Mouse (Mus musculus): ENCODE measurements around the gene Itm2c. TPM values are rescaled to one million over a fixed set of nuclear protein-coding genes. Genes with fewer than 3 reads are reported as not detected.

Gene Itm2c
- polyA plus RNA-seq, 1 experiment: 861 TPM

DNA sequence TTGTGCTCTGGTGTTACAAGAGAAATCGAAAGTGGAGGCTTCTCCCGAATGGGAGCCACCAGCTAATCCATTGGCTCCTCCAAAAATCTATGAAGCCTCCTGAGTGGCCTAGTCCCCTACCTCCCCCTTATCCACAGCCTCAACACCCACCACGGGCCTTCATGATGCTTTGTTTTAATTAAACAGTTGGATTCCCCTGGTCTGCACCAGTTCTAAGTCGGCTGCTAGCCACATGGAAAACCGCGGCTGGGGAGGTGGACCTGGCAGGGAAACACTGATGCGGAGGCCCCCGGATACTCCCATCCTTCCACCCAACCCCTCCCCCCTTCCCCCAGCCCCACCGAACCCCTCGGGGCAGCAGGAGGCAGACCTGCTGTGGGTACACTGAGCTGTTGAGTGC is 29.7 kb upstream of the Itm2c start:
- H3K4me3 ChIP-seq (ENCODE audit: insufficient read depth, low read length): no peak overlapping the region
- TF ChIP-seq POLR2A (IDR thresholded peaks at IDR 0.05; ENCODE audit: extremely low read depth, insufficient read depth, low read length): no peak
- no peak for TF ChIP-seq CTCF (IDR thresholded peaks at IDR 0.05; ENCODE audit: extremely low read depth, insufficient read depth, low read length)
- no peak overlapping the region for H3K27ac ChIP-seq (ENCODE audit: insufficient read depth, low read length)
- no peaks in the 10 kb centered on the region for H3K4me1 ChIP-seq (ENCODE audit: control insufficient read depth, insufficient read depth, low read length)

DNA sequence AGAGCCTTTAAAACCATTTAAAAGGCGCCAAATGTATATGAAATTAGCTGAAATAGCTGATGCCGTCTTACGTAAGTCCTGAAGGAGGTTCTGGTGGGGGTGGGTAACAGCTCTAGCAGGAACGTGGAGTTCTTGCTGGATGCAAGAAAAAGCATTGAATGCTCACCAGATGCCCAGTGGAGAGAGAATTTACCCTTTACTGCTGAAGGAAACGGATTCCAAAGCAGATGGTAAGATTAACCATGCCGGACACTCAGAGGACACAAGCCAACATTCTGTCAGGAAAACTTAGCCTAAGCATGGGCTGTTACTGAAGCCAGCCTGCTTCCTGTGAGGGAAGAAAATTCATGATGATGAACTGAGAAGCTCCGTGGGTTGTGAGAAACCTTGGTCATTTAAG is 24.1 kb upstream of the Itm2c start:
- no peak for TF ChIP-seq CTCF (IDR thresholded peaks at IDR 0.05; ENCODE audit: extremely low read depth, insufficient read depth, low read length)
- no peak for TF ChIP-seq POLR2A (IDR thresholded peaks at IDR 0.05; ENCODE audit: extremely low read depth, insufficient read depth, low read length)
- peak overlapping the region; percentile 41; the same call in 1 of the 2 replicates for H3K27ac ChIP-seq (ENCODE audit: insufficient read depth, low read length)
- peaks cover 2% of the 10 kb centered on the region; the same call in 1 of the 2 replicates for H3K4me1 ChIP-seq (ENCODE audit: control insufficient read depth, insufficient read depth, low read length)
- H3K4me3 ChIP-seq (ENCODE audit: insufficient read depth, low read length): no peak overlapping the region

DNA sequence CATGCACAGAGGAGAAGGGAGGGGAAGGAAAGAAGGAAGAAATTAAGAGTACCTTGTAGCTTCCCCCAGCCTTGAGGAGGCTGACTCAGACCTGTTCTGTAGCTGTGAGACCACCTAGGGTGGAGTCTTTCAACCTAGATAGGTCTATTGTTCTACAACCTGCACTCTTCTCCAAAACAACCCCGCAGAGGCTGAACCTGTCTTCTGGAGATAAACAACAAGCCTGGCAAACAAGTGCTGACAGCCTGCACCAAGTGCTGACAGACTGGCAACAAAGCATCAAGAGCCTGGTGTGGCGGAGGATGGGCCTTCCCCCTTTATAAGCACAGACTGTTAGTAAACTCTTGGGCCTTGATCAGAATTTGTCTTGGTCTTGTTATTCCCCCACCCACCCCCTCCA is 23.5 kb upstream of the Itm2c start:
- no peak overlapping the region for H3K4me3 ChIP-seq (ENCODE audit: insufficient read depth, low read length)
- H3K4me1 ChIP-seq (ENCODE audit: control insufficient read depth, insufficient read depth, low read length): peaks cover 2% of the 10 kb centered on the region; the same call in 1 of the 2 replicates
- no peak for TF ChIP-seq POLR2A (IDR thresholded peaks at IDR 0.05; ENCODE audit: extremely low read depth, insufficient read depth, low read length)
- TF ChIP-seq CTCF (IDR thresholded peaks at IDR 0.05; ENCODE audit: extremely low read depth, insufficient read depth, low read length): no peak
- H3K27ac ChIP-seq (ENCODE audit: insufficient read depth, low read length): peak overlapping the region; percentile 41; the same call in 1 of the 2 replicates

DNA sequence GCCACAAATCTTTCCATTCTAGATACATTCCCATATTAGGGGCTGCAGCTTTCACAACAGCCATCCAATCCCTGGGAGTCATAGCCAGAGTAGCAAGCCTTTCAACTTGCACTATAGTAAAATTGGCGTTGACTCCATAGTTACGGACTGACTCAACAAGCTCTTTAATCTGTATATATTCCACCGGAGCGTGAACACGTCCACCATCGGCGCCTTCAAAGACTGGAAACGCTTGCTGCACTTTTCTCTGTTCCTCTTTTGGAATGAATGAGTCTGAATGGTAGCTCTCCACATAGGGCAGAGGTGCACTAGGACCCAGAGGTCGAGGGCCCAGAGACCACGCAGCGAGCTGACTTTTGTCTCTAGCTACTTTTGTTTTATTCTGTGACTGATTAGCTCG is 12.1 kb upstream of the Itm2c start:
- TF ChIP-seq CTCF (IDR thresholded peaks at IDR 0.05; ENCODE audit: extremely low read depth, insufficient read depth, low read length): no peak
- no peak for TF ChIP-seq POLR2A (IDR thresholded peaks at IDR 0.05; ENCODE audit: extremely low read depth, insufficient read depth, low read length)
- Histone ChIP-seq H3K27ac (ENCODE audit: insufficient read depth, low read length) (no peak overlapping the region), H3K4me3 (ENCODE audit: insufficient read depth, low read length) (no peak overlapping the region), H3K4me1 (ENCODE audit: control insufficient read depth, insufficient read depth, low read length) (no peaks in the 10 kb centered on the region)

DNA sequence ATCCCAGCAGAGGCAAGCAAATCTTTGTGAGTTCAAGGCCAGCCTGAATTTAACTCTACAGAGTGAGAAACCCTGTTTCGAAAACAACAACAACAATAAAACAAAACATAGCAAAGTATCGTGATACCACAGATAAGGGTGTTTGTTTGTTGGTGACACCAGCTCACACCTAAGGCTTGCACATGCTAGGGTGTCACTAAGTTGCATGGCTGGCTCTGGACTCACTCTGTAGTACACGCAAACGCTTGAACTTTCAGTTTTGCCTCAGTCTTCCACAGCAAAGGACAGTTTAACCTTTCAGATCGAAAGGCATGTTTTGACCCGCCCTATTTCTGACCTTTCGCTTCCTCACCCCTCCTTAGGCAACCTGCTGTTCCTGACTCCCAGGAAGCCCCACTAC is 6.9 kb upstream of the Itm2c start:
- Histone ChIP-seq H3K4me3 (ENCODE audit: insufficient read depth, low read length) (no peak overlapping the region), H3K27ac (ENCODE audit: insufficient read depth, low read length) (no peak overlapping the region), H3K4me1 (ENCODE audit: control insufficient read depth, insufficient read depth, low read length) (no peaks in the 10 kb centered on the region)
- no peak for TF ChIP-seq CTCF (IDR thresholded peaks at IDR 0.05; ENCODE audit: extremely low read depth, insufficient read depth, low read length)
- no peak for TF ChIP-seq POLR2A (IDR thresholded peaks at IDR 0.05; ENCODE audit: extremely low read depth, insufficient read depth, low read length)

DNA sequence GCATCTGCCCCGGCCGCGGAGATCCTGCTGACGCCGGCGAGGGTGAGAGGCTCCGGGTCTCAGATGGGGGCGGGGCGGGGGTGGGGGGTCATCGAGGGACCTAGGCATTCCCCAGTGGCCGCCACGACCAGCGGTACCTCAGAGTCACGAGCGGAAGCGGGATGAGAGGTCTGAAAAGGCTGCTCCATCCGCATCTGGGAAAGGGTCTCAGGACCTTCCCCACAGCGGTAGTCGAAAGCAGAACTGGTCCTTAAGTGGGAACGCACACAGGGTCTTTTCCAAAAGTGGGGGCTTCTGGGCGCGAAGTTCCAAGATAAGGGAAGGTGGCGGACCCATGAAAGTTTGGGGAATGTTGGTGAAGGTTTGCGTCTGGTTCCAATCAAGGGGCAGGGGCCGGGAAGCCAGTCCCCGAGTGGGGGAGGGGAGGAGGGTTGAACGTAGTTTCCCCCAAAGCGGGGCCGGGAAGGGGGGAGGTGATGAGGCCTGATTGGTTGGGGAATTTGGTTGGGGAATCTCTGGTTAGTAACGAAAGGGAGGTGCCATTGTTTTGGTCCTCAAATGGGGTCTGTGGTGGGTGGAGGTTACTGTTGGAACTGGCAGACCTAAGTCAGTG is 773 bp downstream of the Itm2c start:
- Histone ChIP-seq H3K27ac (ENCODE audit: insufficient read depth, low read length) (peak overlapping the region; percentile 64; the same call in 1 of the 2 replicates), H3K4me1 (ENCODE audit: control insufficient read depth, insufficient read depth, low read length) (peaks cover 13% of the 10 kb centered on the region), H3K4me3 (ENCODE audit: insufficient read depth, low read length) (peak overlapping the region; percentile 82)
- TF ChIP-seq POLR2A (IDR thresholded peaks at IDR 0.05; ENCODE audit: extremely low read depth, insufficient read depth, low read length) (no peak), CTCF (IDR thresholded peaks at IDR 0.05; ENCODE audit: extremely low read depth, insufficient read depth, low read length) (no peak)

DNA sequence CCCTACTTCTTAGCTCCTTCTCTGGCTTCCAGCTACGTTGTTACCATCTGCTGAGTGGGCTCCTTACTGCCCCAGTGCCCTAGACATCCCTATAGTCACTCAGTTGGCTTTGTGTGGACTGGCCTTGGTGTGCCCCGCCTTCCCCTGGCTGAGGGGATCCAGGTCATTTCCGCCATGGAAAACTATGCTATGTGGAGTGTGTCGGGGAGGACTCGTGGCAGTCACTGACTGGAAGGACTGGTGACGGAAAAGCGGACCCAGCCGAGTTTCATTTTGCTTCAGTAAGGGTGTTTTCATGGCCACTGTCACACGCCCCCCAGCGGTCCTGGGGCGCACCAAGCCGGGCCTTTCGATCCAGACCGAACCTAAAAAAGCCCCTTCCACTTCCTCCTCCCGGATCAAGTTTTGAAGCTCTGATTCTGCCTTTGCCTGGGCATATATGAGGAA is 1.3 kb downstream of the Itm2c start:
- Histone ChIP-seq H3K4me3 (ENCODE audit: insufficient read depth, low read length) (peak overlapping the region; percentile 82), H3K4me1 (ENCODE audit: control insufficient read depth, insufficient read depth, low read length) (peaks cover 17% of the 10 kb centered on the region), H3K27ac (ENCODE audit: insufficient read depth, low read length) (peak overlapping the region; percentile 64; the same call in 1 of the 2 replicates)
- TF ChIP-seq CTCF (IDR thresholded peaks at IDR 0.05; ENCODE audit: extremely low read depth, insufficient read depth, low read length) (peak; percentile 39; the same call in 1 of the 2 replicates), POLR2A (IDR thresholded peaks at IDR 0.05; ENCODE audit: extremely low read depth, insufficient read depth, low read length) (peak; percentile 27; the same call in 1 of the 2 replicates)

DNA sequence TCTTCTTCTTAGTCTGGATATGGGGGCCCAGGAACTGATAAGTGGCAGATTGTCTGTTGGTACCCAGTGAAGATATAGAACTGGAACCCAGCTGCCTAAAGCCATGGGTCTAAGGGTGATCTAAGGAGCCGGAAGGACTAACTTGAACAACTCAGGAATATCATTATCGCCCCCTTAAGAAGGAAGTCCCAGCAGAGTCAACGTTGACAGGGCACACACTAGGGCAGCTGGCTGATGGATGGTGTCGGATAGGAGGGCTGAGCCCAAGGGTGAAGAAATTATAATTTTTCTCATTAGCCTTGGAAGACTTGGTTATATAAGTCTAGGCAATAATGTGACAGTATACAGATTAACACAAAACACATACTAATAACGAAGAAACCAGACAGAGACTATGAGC is 2.0 kb downstream of the Itm2c start:
- H3K27ac ChIP-seq (ENCODE audit: insufficient read depth, low read length): peak overlapping the region; percentile 4
- H3K4me1 ChIP-seq (ENCODE audit: control insufficient read depth, insufficient read depth, low read length): peaks cover 23% of the 10 kb centered on the region
- peak overlapping the region; percentile 82 for H3K4me3 ChIP-seq (ENCODE audit: insufficient read depth, low read length)
- TF ChIP-seq POLR2A (IDR thresholded peaks at IDR 0.05; ENCODE audit: extremely low read depth, insufficient read depth, low read length) (no peak), CTCF (IDR thresholded peaks at IDR 0.05; ENCODE audit: extremely low read depth, insufficient read depth, low read length) (no peak)

DNA sequence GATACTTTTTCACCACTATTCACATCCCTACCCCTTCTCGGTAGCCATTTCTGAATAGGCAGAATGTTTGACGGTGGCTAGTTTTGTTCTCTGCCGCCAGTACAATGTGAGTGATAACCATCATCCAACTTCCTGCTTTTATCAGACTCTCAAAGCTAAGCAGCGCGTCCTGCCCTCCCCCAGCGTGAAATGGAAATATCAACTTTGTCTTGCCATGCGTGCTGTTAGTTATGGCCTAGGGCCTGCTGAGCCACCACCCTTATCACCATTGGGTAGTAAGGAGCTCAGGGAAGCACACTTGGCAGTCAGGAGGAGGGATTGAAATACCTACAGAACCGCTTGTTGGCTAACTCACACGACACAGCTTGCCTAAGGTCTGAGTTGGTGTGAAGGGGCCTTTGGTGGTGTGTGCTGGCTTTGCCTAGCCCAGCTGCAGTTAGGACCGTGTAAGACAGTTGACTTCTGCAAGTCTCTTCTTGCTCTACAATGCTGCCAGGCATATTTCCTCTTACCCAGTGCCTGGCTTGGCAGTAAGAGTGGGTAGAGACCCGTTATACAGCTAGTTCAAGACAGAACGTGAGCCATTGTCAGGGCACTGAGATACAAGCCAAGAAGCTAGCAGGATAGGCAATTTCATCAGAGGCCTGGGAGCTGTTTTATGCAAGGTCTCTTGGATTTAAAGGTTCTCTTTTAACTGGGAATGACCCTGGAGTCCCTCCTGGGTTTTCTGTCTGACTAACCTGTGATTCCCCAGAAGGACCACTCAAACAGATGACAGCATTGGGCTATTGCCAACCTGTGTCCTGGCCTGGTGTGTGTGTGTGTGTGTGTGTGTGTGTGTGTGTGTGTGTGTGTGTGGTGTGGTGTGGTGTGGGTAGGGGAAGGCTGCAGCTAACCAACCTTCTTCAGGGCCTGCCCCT is 3.0 kb downstream of the Itm2c start:
- Histone ChIP-seq H3K4me1 (ENCODE audit: control insufficient read depth, insufficient read depth, low read length) (peaks cover 28% of the 10 kb centered on the region), H3K27ac (ENCODE audit: insufficient read depth, low read length) (peak overlapping the region; percentile 4), H3K4me3 (ENCODE audit: insufficient read depth, low read length) (peak overlapping the region; percentile 82)
- TF ChIP-seq POLR2A (IDR thresholded peaks at IDR 0.05; ENCODE audit: extremely low read depth, insufficient read depth, low read length): no peak
- no peak for TF ChIP-seq CTCF (IDR thresholded peaks at IDR 0.05; ENCODE audit: extremely low read depth, insufficient read depth, low read length)
